Mouse (Mus musculus) T-helper 1 cell (primary cell): ENCODE results near the gene Cdcp1.

ENCODE experiments used
- in situ Hi-C: fragments of 300-600 bp; cut with MboI, MseI; formaldehyde crosslinking; loops from one replicate; pipeline ENCODE4 v1.15.1; 2025; ENCODE audit warnings: high pct_unique_total_duplicates

Gene Cdcp1

DNA sequence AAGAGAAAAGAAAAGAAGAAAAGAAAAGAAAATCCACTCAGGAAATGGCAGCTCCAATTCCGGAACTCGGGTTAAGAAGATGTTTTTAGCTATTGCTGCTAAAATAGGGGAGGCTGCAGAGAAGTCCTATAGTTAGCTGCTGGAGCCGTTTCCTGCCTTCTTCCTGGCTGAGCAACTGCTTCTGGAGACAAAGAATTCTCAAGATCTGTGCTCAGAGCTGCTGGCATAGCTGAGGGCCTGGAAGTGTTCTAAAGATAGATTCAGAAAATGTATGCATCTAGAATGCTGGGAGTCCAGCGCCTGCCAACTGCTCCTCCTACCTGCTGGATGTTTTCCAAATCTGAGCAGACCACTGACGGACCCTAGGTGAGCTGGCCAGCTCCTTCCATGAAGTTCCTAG, 4.0 kb upstream of the Cdcp1 start:
- in situ Hi-C loops = loop anchor here (5.0 kb wide), 1 partner anchor 1037 kb away; no protein-coding TSS in a partner anchor

DNA sequence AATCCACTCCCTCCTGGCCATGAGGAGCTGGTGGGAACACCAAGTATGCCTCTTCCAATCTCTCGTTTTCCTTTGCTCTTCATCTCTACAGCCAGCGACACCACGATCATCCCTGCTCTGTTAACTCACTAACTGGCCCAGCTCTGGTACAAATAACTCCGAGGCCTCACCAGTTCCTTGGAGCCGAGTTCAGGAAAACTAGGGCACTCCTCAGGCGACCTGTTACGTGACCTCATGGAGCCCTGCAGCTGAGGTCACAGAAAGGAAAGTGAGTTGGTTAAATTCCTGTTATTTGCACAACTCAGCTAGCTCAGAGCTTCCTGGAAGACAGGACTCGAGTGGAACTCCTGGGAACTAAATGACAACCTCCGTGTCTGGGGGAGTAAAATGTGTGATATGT, 2.5 kb downstream of the Cdcp1 start:
- in situ Hi-C loops = no loop called here

DNA sequence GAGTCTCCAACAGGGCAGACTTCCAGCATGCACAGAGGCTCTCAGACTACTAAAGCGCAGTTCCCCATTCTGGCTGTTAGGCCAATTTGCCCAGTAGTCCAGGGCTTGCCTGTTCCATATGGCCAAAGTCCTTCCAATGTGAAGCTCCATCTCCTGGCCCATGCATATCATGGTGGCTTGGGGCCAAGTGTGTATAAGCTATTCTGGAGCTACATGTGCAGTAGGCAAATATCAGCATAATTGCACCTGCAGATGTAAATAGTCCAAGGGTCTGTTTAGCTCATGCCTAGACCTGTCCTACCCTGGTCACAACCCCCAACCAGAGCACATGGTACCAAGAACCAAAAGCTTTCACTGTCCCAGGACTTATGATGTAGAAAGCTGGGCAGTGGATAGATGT, 7.9 kb downstream of the Cdcp1 start:
- in situ Hi-C loops = loop anchor here (10.0 kb wide), 1 partner anchor 1123 kb away; no protein-coding TSS in a partner anchor

DNA sequence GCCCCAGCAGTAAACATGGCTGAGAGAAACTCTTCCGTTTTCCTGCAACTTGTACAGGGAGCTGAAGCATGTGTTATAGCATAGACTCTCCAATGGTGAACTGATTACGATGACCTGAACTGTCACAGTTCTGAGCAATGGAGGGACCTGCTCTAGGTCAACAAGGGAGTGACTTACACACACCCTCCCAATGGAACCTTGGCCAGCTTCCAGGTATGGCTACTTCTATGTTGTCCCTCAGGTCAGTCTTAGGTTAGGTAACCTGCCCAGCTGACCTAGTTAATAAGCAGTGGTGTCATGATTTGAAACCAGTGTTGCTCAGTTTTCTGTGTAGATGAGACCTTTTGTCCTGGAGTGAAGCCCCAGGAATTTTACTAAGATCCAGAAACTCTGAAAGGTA, 8.9 kb downstream of the Cdcp1 start:
- in situ Hi-C loops = loop anchor here (10.0 kb wide), 1 partner anchor 1122 kb away; no protein-coding TSS in a partner anchor

DNA sequence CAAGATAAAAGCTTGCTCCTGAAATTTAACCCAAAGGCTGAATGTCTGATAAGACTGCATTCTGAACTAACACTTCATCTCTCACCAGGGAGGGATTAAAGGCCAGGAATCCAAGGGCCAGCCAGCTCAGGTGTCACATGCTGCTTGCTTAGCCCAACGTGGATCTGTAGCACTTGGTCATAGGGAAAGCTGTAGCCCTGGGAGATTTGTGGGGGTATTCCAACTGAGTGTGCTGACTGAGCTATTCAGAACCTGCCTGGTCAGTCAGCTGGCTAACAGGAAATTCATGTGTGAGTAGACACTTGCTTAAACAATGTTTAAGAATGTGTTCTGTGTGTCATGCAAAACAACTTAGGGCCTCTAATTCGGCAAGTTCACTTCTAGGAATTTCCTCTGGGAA, 9.3 kb downstream of the Cdcp1 start:
- in situ Hi-C loops = loop anchor here (10.0 kb wide), 1 partner anchor 1122 kb away; no protein-coding TSS in a partner anchor

DNA sequence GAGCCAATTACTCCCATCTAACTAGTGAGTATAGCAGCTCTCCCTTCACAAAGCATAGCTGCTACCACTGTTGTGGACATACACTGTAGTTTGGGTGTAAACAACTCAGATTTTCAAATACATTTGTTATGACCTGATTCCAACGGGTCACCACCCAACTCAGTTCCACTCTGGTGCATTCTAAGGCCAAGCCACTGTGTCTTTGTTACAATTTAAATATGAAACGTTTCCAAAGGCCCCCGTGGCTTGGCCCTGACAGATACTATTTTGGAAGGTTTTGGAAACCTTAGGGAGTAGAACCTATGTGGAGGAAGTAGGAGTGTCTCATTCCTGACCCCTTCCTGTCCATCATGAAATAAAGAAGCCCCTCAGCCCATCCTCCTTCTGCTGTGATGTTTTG, 15.7 kb downstream of the Cdcp1 start:
- in situ Hi-C loops = loop anchor here (10.0 kb wide), 1 partner anchor 1115 kb away; no protein-coding TSS in a partner anchor

DNA sequence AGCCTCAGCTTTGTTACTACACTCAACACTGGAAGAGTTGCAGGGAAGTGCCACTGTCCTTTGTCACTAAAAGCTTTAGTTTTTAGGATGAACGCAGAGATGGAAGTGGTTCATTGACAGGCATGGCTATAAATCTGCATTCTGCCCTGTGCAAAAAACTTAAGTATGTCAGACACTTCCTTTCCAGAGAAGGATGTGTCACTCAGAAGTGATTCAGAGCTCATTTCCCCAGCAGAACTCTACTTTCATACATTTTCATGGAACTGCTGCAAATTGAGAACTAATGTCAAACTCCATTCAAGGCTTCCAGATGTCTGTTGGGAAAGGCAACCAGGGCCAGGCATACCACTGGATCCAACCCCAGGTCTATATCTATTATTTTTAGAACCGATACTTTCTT, 27.6 kb downstream of the Cdcp1 start:
- in situ Hi-C loops = no loop called here

DNA sequence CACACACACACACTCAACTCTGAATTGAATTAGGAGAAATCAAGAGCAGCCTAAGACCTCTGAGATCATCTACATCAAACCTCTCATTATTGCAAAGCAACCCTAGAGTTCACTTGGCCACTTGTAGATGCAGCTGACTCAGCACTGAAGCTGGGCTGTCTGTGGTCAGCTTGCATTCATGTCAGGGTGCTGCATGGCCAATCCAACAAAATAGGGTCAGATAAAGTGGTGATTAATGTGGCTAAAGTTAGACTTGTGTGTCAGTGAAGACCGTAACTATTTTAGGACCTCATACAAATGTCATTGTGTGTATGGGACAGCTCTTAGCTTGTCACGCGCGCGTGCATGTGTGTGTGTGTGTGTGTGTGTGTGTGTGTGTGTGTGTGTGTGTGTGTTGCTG, 28.2 kb downstream of the Cdcp1 start:
- in situ Hi-C loops = no loop called here

DNA sequence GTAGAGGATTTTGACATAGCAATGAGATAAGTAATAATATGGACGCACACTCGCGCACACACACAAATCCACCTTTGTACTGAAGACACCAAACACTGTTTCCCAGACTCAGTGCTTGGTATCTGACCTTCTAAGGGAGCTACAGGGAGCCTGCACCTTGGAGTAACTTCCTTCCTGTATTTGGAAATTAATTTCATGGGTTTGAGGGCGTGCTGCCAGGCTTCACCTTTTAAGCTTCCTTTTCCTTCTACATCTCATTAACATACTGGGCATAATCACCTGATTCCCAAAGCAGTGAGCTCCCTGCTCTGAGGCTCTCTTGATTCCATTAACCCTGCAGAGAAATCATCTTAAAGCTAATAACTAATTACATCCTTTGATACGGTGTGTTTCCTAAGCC, 29.7 kb downstream of the Cdcp1 start:
- in situ Hi-C loops = no loop called here

DNA sequence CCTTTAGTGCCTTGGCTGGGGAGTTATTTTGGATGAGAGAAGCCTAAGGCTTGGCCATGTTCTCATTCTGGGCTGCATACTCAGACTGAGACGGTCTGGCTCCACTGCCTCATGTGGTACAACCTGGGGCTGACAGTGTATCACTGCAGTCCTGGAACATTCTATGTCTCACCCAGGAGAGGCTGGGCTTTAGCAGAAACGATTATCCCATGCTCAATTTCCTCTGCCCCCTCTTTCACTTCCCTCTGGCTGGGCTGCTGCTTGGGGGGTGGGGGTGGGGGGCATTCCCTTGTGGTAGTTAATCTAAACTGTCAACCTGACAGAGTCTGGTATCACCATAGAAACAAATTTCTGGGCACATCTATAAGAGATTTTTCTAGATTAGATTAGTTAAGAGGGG, 30.3 kb downstream of the Cdcp1 start:
- in situ Hi-C loops = no loop called here

DNA sequence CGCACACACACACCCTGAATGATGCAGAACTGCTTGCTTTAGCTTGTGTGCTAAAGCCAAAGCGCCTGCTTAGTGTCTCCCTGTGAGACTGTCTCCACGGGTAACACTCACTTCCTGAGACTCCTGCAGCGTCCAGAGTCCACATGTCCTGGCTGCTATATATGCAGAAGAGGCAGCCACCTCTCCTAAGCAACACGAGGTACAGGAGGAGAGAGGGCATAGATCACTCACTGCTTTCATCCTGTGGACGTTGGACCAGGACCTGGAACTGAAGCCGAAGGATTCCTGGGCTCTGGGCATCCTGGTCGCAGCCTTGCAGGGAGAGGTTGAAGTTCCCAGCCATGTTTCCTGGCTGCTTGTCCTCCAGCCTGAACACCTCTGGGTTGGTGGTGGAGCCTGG, 32.6 kb downstream of the Cdcp1 start:
- in situ Hi-C loops = no loop called here

DNA sequence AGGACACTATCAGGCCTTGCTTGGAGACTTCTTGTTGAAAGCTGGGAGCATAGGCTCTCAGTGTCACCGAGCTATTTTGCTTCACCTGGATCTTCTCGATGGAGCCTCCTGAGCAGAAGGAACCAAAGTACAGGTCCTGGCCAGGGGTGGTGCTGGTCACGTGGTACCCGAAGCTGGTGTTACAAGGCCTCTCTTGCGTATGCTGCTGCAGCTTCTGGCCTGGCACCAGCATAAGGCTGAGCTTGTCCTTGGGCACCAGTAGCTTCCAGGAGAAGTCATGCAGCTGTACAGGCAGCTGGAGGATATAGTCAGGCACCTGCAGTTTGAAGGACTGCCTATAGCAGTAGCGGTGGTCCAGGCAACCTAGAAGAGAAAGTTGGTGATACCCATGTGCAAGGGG, 35.8 kb downstream of the Cdcp1 start:
- in situ Hi-C loops = no loop called here

DNA sequence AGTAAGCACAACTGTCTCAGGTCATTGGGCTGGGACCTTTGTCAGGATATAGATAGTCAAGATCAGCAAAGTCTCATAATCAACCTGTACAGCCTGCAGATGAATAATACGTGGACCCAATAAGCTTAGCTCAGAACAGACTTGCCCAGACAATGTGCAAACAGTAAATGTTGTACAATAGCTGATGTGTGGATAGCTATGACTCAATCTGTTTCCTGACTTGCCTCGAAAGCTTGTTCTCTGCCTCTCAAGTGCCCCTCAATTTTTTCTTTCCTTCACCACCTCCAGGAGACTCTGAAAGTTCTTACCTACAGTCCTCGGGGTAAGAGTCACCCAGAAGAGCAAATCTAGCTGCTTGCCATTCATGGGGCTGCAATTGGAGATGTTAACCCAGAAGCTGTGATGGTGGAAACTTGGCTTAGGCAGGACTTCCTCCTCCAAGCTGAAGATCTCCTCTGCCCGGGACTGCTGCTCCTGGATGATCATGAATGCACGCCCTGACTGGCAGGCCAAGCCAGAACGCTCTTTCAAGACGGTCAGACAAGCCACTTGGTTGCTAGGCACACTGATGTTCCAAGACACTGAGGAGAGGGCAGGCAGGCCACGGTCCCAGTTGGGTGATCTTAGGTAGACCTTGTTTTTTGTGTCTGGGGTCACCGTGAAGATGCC, 38.3 kb downstream of the Cdcp1 start:
- in situ Hi-C loops = no loop called here

DNA sequence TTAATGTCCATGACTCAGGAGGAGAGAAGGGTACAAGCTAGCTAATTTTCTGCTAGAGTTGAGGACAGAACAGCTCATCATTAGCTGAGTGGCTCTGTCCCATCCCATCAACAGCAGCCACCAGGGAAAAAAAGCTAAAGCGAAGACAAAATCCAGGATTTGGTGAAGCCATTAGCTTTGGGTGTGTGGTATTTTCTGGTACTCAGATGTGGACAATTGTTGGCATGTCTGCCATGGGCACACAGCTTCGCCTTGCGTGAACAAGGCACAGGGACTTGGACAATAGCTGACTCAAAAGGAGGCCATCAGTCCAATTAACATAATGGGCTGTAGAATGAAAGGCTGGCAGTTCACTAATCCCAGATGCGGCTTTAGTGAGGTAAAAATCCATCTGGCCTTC, 41.5 kb downstream of the Cdcp1 start:
- in situ Hi-C loops = no loop called here

DNA sequence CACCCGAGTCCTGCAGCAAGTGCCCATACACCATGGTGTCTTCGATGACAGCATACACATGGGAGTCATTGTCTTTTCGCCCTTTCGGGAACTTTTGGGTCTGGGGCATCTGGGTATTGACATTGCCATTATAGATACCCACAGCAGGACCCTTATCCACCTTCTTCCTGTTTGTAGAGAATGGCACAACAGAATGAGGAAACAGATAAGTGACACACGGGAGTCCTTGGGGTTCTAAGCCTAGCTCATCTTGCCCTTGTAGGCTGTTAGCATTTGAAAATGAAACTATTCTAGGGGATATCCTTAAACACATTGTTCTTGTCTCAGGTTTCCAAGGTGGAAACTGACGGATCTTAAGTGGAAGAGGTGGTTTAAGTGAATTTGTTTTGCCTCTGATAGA, 42.1 kb downstream of the Cdcp1 start:
- in situ Hi-C loops = no loop called here

DNA sequence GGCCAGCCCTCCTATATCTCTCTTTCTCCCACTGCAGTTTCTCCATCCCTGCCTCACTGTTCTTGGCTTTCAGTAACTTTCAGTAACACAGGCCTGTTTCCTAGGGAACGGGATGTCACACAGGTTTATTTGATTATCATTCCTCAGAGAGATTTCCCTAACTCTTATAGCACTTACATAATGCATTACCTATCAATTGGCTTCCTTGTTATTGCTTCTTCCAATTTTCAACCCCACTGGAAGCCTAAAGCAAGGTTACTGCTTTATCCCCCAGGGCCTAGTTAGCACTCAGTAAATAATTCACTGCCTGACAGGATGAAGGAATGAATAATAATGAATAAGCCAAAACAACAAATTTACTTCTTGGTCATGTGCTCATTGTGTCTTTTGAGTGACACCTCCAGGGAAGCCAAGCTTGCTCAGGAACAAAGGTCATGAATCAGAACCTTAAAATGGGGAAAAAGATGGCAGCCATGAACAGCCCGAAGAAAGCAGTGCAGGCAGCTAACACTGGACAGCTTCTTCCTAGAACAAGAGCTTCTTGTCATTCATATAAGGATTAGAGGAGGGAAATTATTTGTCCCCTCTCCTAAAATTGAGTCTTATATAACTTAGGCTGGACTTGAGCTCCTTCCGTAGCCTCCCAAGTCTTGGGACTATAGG, 49.9 kb downstream of the Cdcp1 start:
- in situ Hi-C loops = no loop called here

DNA sequence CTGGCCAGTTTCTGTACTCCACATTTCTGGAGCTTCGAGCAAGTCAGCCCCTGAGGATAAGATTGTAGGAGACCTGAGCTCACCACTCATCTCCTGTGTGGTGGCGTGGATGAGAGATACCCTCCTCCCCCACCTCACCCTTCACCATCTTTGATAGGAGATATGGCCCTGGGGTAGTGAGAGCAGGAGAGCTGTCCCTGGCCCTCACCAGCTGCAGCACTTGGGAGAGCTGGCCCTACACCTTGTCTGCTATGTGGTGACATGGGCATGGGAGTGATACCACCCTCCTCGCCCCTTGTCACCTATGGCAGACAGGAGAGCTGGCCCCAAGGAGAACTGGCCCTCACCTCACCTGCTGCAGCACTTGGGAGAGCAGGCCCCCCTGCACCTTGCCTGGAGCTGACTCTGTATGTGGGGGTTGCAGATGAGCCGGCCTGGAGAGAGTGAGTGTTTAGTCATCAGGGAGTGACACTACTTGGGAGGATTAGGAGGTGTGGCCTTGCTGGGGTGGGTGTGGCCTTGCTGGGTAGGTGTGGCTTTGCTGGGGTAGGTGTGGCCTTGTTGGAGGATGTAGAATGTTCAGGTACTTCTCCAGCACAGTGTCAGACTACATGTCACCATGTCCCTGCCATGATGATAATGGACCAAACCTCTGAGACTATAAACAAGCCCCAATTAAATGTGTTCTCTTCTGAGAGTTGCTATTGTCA, 52.7 kb downstream of the Cdcp1 start:
- in situ Hi-C loops = loop anchor here (5.0 kb wide), 1 partner anchor 89 kb away; no protein-coding TSS in a partner anchor

DNA sequence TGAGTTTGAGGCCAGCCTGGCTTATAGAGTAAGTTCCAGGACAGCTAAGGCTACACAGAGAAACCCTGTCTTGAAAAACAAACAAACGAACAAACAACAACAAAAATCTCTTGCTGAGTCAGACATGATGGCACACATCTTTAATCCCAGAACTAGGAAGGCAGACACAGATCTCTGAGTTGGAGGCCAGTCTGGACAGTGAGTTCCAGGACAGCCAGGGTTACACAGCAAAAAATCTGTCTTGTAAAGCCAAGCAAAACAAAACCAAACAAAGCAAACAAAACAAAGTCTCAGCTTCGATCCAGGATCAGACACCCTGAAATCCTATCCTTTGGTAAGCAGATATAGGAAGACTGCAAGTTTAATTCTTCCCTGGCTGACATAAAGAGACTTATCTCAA, 54.0 kb downstream of the Cdcp1 start:
- in situ Hi-C loops = loop anchor here (5.0 kb wide), 1 partner anchor 91 kb away; no protein-coding TSS in a partner anchor

DNA sequence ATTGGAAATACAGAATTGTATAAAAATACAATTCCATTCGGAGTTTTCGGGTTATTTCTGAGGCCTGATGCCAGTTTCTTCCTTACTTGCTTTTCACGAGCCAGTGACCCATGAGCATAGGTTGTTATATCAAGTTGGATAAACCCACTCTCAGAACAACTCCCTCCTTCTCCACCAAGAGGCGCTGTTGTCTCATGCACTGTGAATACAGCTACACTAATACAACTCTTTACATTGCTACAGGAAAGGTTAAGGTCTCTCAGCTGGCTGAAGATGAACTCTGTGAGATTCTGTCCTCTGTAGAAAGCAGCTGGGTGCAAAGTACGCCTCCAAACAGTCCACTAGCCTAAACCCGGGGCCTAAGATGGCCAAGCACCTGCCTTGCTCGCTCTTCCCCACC, 56.5 kb downstream of the Cdcp1 start:
- in situ Hi-C loops = no loop called here

DNA sequence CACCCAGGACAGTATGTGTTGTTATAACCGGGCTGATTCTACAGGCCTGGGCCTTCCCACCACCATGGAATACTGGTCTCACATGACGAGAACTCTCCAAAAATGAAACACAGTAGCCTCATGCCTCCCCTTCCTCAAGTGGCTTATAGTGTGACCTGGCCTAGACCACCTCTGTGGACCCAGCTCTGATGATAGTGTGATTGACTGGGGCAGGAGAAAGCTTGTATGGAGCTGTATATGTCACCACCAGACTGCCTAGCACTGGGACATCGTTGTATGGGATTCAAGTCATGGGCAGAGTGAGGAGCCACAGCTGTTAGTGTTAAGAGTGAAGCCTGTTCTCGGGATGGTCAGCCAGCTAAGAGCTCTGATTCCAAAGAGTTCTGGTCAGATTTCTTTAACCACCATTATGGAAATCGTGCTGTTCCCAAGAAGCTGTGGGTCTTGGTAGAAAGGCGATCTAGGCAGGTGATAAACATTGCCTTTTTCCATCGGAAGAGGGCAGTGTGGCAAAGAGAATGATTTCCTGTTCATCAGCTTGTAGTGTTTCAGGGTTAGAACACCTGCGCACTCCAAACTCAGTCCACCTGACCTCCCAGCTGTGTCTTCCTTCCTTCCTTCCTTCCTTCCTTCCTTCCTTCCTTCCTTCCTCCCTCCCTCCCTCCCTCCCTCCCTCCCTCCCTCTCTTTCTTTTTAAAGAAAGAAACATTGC, 57.6 kb downstream of the Cdcp1 start:
- in situ Hi-C loops = no loop called here

DNA sequence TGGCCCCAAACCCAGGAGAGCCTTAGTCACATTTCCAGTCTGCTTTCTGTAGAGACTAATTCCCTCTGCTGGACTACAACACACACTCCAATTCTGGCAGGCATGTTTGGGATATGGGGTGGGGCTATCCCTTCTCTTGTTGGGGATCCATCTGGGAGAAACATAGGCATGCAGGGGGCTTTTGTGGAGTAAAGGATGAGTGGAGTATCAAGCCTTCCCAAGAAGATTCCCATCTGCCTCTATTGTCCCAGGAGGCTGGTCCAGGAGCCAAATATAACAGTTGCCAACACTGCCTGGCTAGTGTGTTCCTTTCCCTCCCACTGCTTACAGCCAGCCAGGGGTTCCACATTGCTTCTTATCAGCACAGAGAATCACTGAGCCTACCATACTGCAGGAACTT, 58.1 kb downstream of the Cdcp1 start:
- in situ Hi-C loops = no loop called here

DNA sequence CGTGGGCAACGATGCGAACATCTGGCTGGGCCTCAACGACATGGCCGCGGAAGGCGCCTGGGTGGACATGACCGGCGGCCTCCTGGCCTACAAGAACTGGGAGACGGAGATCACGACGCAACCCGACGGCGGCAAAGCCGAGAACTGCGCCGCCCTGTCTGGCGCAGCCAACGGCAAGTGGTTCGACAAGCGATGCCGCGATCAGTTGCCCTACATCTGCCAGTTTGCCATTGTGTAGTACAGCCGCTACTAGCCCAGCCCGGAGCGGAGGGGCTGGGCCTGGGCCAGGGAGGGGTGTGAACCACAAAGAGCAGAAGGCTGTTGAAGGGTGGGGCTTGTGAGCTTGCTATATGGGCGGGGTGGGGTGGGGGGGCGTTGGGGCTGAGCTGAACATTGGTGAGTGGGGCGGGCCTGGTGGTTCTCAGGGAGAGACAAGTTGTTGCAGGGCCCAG, 58.9 kb downstream of the Cdcp1 start:
- in situ Hi-C loops = no loop called here
